ENCODE assay signal across 9 mouse cellular contexts in the genomic region with DNA sequence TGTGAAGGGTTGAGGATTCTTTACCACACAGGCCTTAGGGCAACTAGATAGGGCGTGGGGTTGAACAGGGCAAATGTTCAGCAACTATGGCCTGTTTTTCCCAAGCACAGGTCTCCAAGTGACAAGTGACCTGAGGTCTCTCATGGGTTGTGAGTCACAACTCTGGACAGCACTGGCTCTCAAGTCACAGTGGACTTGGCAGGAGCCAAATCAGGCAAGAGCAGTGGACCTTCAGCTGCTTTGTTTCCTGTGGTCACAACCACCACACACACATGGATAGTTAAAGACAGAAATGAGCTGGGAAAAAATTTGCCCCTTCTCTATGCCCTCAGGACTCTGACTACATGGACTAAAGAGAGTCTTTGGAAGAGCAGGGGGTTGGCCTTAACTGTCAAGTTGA.
A peak's percentile ranks its signal among the peaks of the same experiment; 100 is the strongest.
DNase-seq lines count a peak whose midpoint lies in the region; ATAC-seq and TF ChIP-seq lines count a peak whose summit lies in the region.
"Had no signal": no experiment of that assay in that cellular context is flagged by ENCODE, and none has a peak within 500 bp of the region (broad histone marks: within the 10 kb centered on the region; RNA-seq: fewer than 3 reads in every experiment).

No protein-coding gene starts in this region.

- peaks cover 30% of the 10 kb centered on the region for H3K4me1 ChIP-seq in heart, postnatal 0 days (ENCODE audit: control insufficient read depth, insufficient read depth)
- peaks cover 28% of the 10 kb centered on the region for H3K4me1 ChIP-seq in forebrain, embryonic 16.5 days (replicated peaks; ENCODE audit: control insufficient read depth, insufficient read depth, low read length)
- H3K4me1 ChIP-seq in midbrain, embryonic 13.5 days (replicated peaks) = peaks cover 46% of the 10 kb centered on the region

- peak overlapping the region; percentile 60 for H3K27ac ChIP-seq in heart, postnatal 0 days (ENCODE audit: low read depth)
- H3K27ac ChIP-seq in forebrain, embryonic 16.5 days (ENCODE audit: low read length) = peak overlapping the region; percentile 95
- H3K27ac ChIP-seq in midbrain, embryonic 13.5 days = peak overlapping the region; percentile 83

- no peak for TF ChIP-seq EP300 in heart, postnatal 0 days (IDR thresholded peaks at IDR 0.05; ENCODE audit: low read depth)

- 0 out of 2 replicates have a peak, but pooled peaks cover 6% of the 10 kb centered on the region for H3K36me3 ChIP-seq in heart, postnatal 0 days (replicated peaks; ENCODE audit: control insufficient read depth, insufficient read depth, low read length)
- H3K36me3 ChIP-seq in forebrain, embryonic 16.5 days (ENCODE audit: control insufficient read depth, insufficient read depth) = no peaks in the 10 kb centered on the region
- peaks cover 3% of the 10 kb centered on the region; the same call in 1 of the 2 replicates for H3K36me3 ChIP-seq in midbrain, embryonic 13.5 days

- ATAC-seq in heart, postnatal 0 days (ENCODE audit: insufficient read depth, low read depth) = 0 out of 2 replicates have a peak, but pooled peaks have one; percentile 18
- peak; percentile 44 for ATAC-seq in Patski
- ATAC-seq in forebrain, embryonic 16.5 days = no peak
- no peak for ATAC-seq in midbrain, embryonic 13.5 days
- no peak for ATAC-seq in frontal cortex, adult (ENCODE audit: low TSS enrichment)

- H3K9ac ChIP-seq in heart, postnatal 0 days (replicated peaks; ENCODE audit: low read depth, low read length) = no peak overlapping the region
- peak overlapping the region; percentile 26 for H3K9ac ChIP-seq in forebrain, embryonic 16.5 days (replicated peaks; ENCODE audit: low read depth, low read length)
- H3K9ac ChIP-seq in midbrain, embryonic 13.5 days (replicated peaks) = no peak overlapping the region

- no peak overlapping the region for H3K4me3 ChIP-seq in heart, postnatal 0 days (ENCODE audit: low read depth, low read length)
- no peak overlapping the region for H3K4me3 ChIP-seq in forebrain, embryonic 16.5 days (replicated peaks; ENCODE audit: low read length)
- no peak overlapping the region for H3K4me3 ChIP-seq in midbrain, embryonic 13.5 days (replicated peaks)

- no peaks in the 10 kb centered on the region for H3K9me3 ChIP-seq in heart, postnatal 0 days (replicated peaks; ENCODE audit: control insufficient read depth, low read length)
- H3K9me3 ChIP-seq in forebrain, embryonic 16.5 days (ENCODE audit: control insufficient read depth, low read length) = no peaks in the 10 kb centered on the region
- no peaks in the 10 kb centered on the region for H3K9me3 ChIP-seq in midbrain, embryonic 13.5 days

- H3K4me2 ChIP-seq in heart, postnatal 0 days (ENCODE audit: low read depth, low read length) = no peak overlapping the region
- no peak overlapping the region for H3K4me2 ChIP-seq in forebrain, embryonic 16.5 days (ENCODE audit: low read length)
- no peak overlapping the region for H3K4me2 ChIP-seq in midbrain, embryonic 13.5 days (replicated peaks)

- no peak for TF ChIP-seq CTCF in heart, postnatal 0 days (IDR thresholded peaks at IDR 0.05; ENCODE audit: low read depth)
- no peak for TF ChIP-seq CTCF in Patski (IDR thresholded peaks at IDR 0.05)

- POLR2A ChIA-PET in Patski (lab: Charles Lee) = interaction anchor here (0.9 to 2.4 kb wide), 3 partner anchors 9 to 143 kb away, joined by 3 to 16 read pairs (median 3); no protein-coding TSS in a partner anchor

- CTCF ChIA-PET in Patski (lab: Charles Lee) = interaction anchor here (1.4 to 3.9 kb wide), 6 partner anchors 9 to 110 kb away, joined by 3 to 22 read pairs (median 5); no protein-coding TSS in a partner anchor

- in situ Hi-C loops in Patski (cut with MboI; ENCODE audit: low pct_unique_long_range_greater_than_20kb) = no loop called here

- WGBS in heart, postnatal 0 days = 84% methylated on average over 1 of the region's 1 CpGs
- WGBS in forebrain, embryonic 16.5 days = 95% methylated on average over 1 of the region's 1 CpGs
- WGBS in midbrain, embryonic 13.5 days = 97% methylated on average over 1 of the region's 1 CpGs

- H3K27me3 ChIP-seq in heart, postnatal 0 days (ENCODE audit: control insufficient read depth, insufficient read depth, low read length) = no peaks in the 10 kb centered on the region
- no peaks in the 10 kb centered on the region for H3K27me3 ChIP-seq in Patski
- no peaks in the 10 kb centered on the region for H3K27me3 ChIP-seq in forebrain, embryonic 16.5 days (replicated peaks; ENCODE audit: control insufficient read depth, insufficient read depth, low read length)
- no peaks in the 10 kb centered on the region for H3K27me3 ChIP-seq in midbrain, embryonic 13.5 days

- DNase-seq in heart, postnatal 0 days (ENCODE audit: low spot score) = no peak
- DNase-seq in heart, postnatal 36 days = no peak
- no peak for DNase-seq in Patski (ENCODE audit: low read depth, low spot score)
- DNase-seq in gastrocnemius, postnatal 4 days (ENCODE audit: low spot score in 2 of 2) = no peak
- DNase-seq in right cerebral cortex, postnatal 14 days = no peak
- DNase-seq: lung, postnatal 14 days had no signal

- intact Hi-C loops in heart, postnatal 36 days (cut with DNase I) = no loop called here

Comparison
In these comparisons a context has a peak if more than half of its experiments do, and no peak if none do; other contexts are left out.
1. ATAC-seq: peak in heart, postnatal 0 days (single experiment) and Patski (single experiment); none in forebrain, embryonic 16.5 days (single experiment), midbrain, embryonic 13.5 days (single experiment) and frontal cortex, adult (single experiment).
2. Peak in every context shown above with its lines, with median percentiles within 50 percentile points of each other: H3K27ac ChIP-seq.